Mouse (Mus musculus): ENCODE data around the gene Coro1c. TPM values are rescaled to one million over a fixed set of nuclear protein-coding genes. Genes with fewer than 3 reads are reported as not detected.

The Coro1c gene
- polyA plus RNA-seq, 1 experiment from 2014 or later = 201 TPM

- Histone ChIP-seq H3K4me3 (ENCODE audit: low read depth, low read length) (no peak overlapping the region), H3K4me1 (ENCODE audit: control insufficient read depth, insufficient read depth, low read length) (no peaks in the 10 kb centered on the region), H3K27ac (ENCODE audit: low read depth, low read length) (no peak overlapping the region), H3K27me3 (ENCODE audit: control insufficient read depth, insufficient read depth, low read length) (no peaks in the 10 kb centered on the region), H3K9me3 (ENCODE audit: control insufficient read depth, low read length) (no peaks in the 10 kb centered on the region), H3K9ac (ENCODE audit: low read length) (no peak overlapping the region), H3K4me2 (no peak overlapping the region), H3K36me3 (ENCODE audit: control insufficient read depth, insufficient read depth, low read length) (peaks cover 20% of the 10 kb centered on the region)
- 94% methylated on average over 17 of the region's 17 CpGs for WGBS
- no peak for DNase-seq (ENCODE audit: low spot score, missing footprints)
- no peak for ATAC-seq (ENCODE audit: low FRiP score)
These were observed 41.6 kb upstream of the Coro1c start for GRCm38 (mm10) chr5:113950133-113950532.

- Histone ChIP-seq H3K9ac (ENCODE audit: low read length) (no peak overlapping the region), H3K36me3 (ENCODE audit: control insufficient read depth, insufficient read depth, low read length) (peaks cover 28% of the 10 kb centered on the region), H3K27ac (ENCODE audit: low read depth, low read length) (no peak overlapping the region), H3K4me3 (ENCODE audit: low read depth, low read length) (no peak overlapping the region), H3K27me3 (ENCODE audit: control insufficient read depth, insufficient read depth, low read length) (no peaks in the 10 kb centered on the region), H3K9me3 (ENCODE audit: control insufficient read depth, low read length) (no peaks in the 10 kb centered on the region), H3K4me2 (no peak overlapping the region), H3K4me1 (ENCODE audit: control insufficient read depth, insufficient read depth, low read length) (peaks cover 2% of the 10 kb centered on the region; the same call in 1 of the 2 replicates)
- DNase-seq (ENCODE audit: low spot score, missing footprints) (no peak), ATAC-seq (ENCODE audit: low FRiP score) (no peak)
- WGBS = 58% methylated on average over 2 of the region's 2 CpGs
These were observed 38.7 kb upstream of the Coro1c start for GRCm38 (mm10) chr5:113947280-113947679.

GRCm38 (mm10) chr5:113945126-113945525 lies 36.6 kb upstream of the Coro1c start:
- no peaks in the 10 kb centered on the region for H3K9me3 ChIP-seq (ENCODE audit: control insufficient read depth, low read length)
- WGBS = 88% methylated on average over 6 of the region's 6 CpGs
- peaks cover 31% of the 10 kb centered on the region for H3K36me3 ChIP-seq (ENCODE audit: control insufficient read depth, insufficient read depth, low read length)
- no peak overlapping the region for H3K4me2 ChIP-seq
- H3K27me3 ChIP-seq (ENCODE audit: control insufficient read depth, insufficient read depth, low read length) = no peaks in the 10 kb centered on the region
- H3K9ac ChIP-seq (ENCODE audit: low read length) = no peak overlapping the region
- H3K4me1 ChIP-seq (ENCODE audit: control insufficient read depth, insufficient read depth, low read length) = peaks cover 2% of the 10 kb centered on the region; the same call in 1 of the 2 replicates
- ATAC-seq (ENCODE audit: low FRiP score) (no peak), DNase-seq (ENCODE audit: low spot score, missing footprints) (no peak)
- no peak overlapping the region for H3K4me3 ChIP-seq (ENCODE audit: low read depth, low read length)
- no peak overlapping the region for H3K27ac ChIP-seq (ENCODE audit: low read depth, low read length)

DNA sequence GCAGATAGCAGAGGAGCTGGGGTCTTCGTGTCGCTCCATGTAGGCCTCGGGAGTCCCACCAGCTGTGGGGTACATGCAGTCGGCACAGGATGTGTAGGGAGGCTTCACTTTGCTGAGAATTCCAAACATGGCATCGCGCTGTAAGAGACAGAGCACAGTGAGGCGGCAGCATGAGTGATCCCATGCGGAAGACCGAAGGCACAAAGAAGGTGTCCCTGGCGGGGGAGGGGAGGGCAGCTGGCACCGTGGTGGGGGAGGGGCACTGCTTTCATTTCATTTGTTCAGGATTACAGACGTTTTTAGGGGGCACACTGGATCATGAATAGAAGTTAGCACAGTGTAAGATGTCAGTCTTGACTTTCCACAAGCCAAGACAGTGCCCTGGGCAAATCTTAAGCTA lies 34.8 kb upstream of the Coro1c start:
- Histone ChIP-seq H3K9ac (ENCODE audit: low read length) (no peak overlapping the region), H3K4me3 (ENCODE audit: low read depth, low read length) (no peak overlapping the region), H3K4me2 (no peak overlapping the region), H3K27me3 (ENCODE audit: control insufficient read depth, insufficient read depth, low read length) (no peaks in the 10 kb centered on the region), H3K36me3 (ENCODE audit: control insufficient read depth, insufficient read depth, low read length) (peaks cover 32% of the 10 kb centered on the region), H3K27ac (ENCODE audit: low read depth, low read length) (no peak overlapping the region), H3K4me1 (ENCODE audit: control insufficient read depth, insufficient read depth, low read length) (peaks cover 2% of the 10 kb centered on the region; the same call in 1 of the 2 replicates), H3K9me3 (ENCODE audit: control insufficient read depth, low read length) (no peaks in the 10 kb centered on the region)
- DNase-seq (ENCODE audit: low spot score, missing footprints) = no peak
- ATAC-seq (ENCODE audit: low FRiP score) = no peak
- WGBS = 81% methylated on average over 12 of the region's 12 CpGs

- ATAC-seq (ENCODE audit: low FRiP score) (0 out of 2 replicates have a peak, but pooled peaks have one; percentile 27), DNase-seq (ENCODE audit: low spot score, missing footprints) (peak; percentile 88)
- Histone ChIP-seq H3K9ac (ENCODE audit: low read length) (no peak overlapping the region), H3K36me3 (ENCODE audit: control insufficient read depth, insufficient read depth, low read length) (peaks cover 32% of the 10 kb centered on the region), H3K27me3 (ENCODE audit: control insufficient read depth, insufficient read depth, low read length) (no peaks in the 10 kb centered on the region), H3K4me3 (ENCODE audit: low read depth, low read length) (no peak overlapping the region), H3K9me3 (ENCODE audit: control insufficient read depth, low read length) (no peaks in the 10 kb centered on the region), H3K4me1 (ENCODE audit: control insufficient read depth, insufficient read depth, low read length) (peaks cover 6% of the 10 kb centered on the region), H3K27ac (ENCODE audit: low read depth, low read length) (no peak overlapping the region), H3K4me2 (no peak overlapping the region)
- WGBS = 89% methylated on average over 12 of the region's 12 CpGs
These were observed 34.0 kb upstream of the Coro1c start for GRCm38 (mm10) chr5:113942580-113942979.

DNA sequence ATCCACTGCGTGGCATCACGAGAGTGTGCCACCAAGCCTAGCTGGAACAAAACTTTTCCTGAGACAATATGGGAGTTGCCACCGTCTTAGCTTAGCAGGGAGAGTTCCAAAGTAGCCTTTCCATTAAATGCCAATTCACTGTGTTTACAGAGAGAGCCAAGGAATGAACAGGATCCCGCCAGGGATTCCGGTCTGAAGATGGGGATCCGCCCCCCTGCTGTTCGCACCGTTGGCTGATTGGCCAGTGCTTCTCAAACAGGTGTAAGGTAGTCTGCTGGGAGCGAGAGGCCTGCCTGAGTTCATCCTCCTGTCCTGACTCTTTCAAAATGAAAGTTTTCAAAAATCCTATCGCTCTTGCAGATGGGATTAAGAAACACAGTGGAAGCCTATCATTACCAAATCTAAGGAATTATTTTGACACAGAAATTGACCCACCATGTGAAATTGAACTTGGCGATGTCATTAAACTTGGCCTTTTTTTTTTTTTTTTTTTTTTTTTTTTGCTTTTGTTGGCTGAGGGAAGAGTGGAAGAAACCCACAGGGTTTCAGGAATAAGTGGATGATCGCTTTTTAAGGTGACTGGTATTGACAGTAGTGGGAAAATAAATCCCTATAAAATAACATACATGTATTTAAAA lies 30.8 kb upstream of the Coro1c start:
- Histone ChIP-seq H3K4me2 (no peak overlapping the region), H3K27ac (ENCODE audit: low read depth, low read length) (no peak overlapping the region), H3K36me3 (ENCODE audit: control insufficient read depth, insufficient read depth, low read length) (peaks cover 21% of the 10 kb centered on the region), H3K9me3 (ENCODE audit: control insufficient read depth, low read length) (no peaks in the 10 kb centered on the region), H3K9ac (ENCODE audit: low read length) (no peak overlapping the region), H3K4me3 (ENCODE audit: low read depth, low read length) (no peak overlapping the region), H3K27me3 (ENCODE audit: control insufficient read depth, insufficient read depth, low read length) (no peaks in the 10 kb centered on the region), H3K4me1 (ENCODE audit: control insufficient read depth, insufficient read depth, low read length) (peaks cover 8% of the 10 kb centered on the region)
- DNase-seq (ENCODE audit: low spot score, missing footprints) = no peak
- no peak for ATAC-seq (ENCODE audit: low FRiP score)
- 47% methylated on average over 12 of the region's 12 CpGs for WGBS

DNA sequence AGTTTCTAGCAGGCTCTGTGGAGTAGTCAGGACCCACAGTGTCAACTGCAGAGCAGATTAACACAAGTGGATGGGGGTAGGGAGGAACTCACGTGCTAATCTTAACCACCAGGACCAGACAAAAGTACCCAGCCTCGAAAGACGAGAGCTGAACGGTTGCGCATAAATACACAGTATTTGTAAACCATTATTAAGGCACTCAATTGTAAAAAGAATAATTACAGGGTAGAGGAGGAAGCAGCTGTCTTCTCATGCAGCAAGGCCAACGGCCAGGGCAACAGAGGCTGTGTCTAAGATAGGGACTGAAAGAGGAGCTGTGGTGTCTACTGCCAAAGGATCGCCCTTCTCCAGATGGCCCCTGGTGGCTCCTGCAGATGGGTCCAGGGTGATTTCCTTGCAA lies 29.1 kb upstream of the Coro1c start:
- H3K9ac ChIP-seq (ENCODE audit: low read length) = no peak overlapping the region

DNA sequence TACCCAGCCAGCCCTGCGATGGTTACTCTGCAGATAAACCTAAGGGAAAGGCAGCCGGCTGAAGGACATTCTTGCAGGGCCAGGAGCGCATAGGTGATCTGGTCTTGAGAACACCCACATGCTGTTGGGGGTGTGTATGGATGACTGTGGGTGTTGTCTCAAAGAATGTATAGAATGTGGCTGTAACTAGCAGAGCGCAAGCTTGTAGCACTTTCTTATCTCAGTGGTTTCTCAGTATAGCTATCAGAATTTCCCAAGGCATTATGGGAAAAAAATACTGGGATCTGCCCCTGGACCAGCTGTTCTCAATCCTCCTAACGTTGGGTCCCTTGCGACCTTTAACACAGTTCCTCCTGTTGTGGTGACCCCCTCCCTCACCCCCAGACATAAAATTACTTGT lies 25.3 kb upstream of the Coro1c start:
- H3K9ac ChIP-seq (ENCODE audit: low read length) = no peak overlapping the region
- H3K9me3 ChIP-seq (ENCODE audit: control insufficient read depth, low read length) = no peaks in the 10 kb centered on the region
- no peak for DNase-seq (ENCODE audit: low spot score, missing footprints)
- ATAC-seq (ENCODE audit: low FRiP score) = no peak
- H3K4me2 ChIP-seq = no peak overlapping the region
- H3K4me3 ChIP-seq (ENCODE audit: low read depth, low read length) = no peak overlapping the region
- H3K27ac ChIP-seq (ENCODE audit: low read depth, low read length) = no peak overlapping the region
- peaks cover 19% of the 10 kb centered on the region for H3K4me1 ChIP-seq (ENCODE audit: control insufficient read depth, insufficient read depth, low read length)
- 87% methylated on average over 6 of the region's 6 CpGs for WGBS
- no peaks in the 10 kb centered on the region for H3K36me3 ChIP-seq (ENCODE audit: control insufficient read depth, insufficient read depth, low read length)
- no peaks in the 10 kb centered on the region for H3K27me3 ChIP-seq (ENCODE audit: control insufficient read depth, insufficient read depth, low read length)

More for the DNA sequence above, 29.1 kb upstream of the Coro1c start:
- Histone ChIP-seq H3K27me3 (ENCODE audit: control insufficient read depth, insufficient read depth, low read length) (no peaks in the 10 kb centered on the region), H3K9me3 (ENCODE audit: control insufficient read depth, low read length) (no peaks in the 10 kb centered on the region), H3K4me3 (ENCODE audit: low read depth, low read length) (no peak overlapping the region), H3K27ac (ENCODE audit: low read depth, low read length) (no peak overlapping the region), H3K36me3 (ENCODE audit: control insufficient read depth, insufficient read depth, low read length) (peaks cover 14% of the 10 kb centered on the region), H3K4me2 (no peak overlapping the region), H3K4me1 (ENCODE audit: control insufficient read depth, insufficient read depth, low read length) (peaks cover 6% of the 10 kb centered on the region)
- no peak for DNase-seq (ENCODE audit: low spot score, missing footprints)
- no peak for ATAC-seq (ENCODE audit: low FRiP score)
- WGBS = 60% methylated on average over 7 of the region's 7 CpGs

GRCm38 (mm10) chr5:113933480-113933879 lies 24.9 kb upstream of the Coro1c start:
- 82% methylated on average over 4 of the region's 4 CpGs for WGBS
- no peak for ATAC-seq (ENCODE audit: low FRiP score)
- Histone ChIP-seq H3K4me1 (ENCODE audit: control insufficient read depth, insufficient read depth, low read length) (peaks cover 19% of the 10 kb centered on the region), H3K4me3 (ENCODE audit: low read depth, low read length) (no peak overlapping the region), H3K9me3 (ENCODE audit: control insufficient read depth, low read length) (no peaks in the 10 kb centered on the region), H3K27me3 (ENCODE audit: control insufficient read depth, insufficient read depth, low read length) (no peaks in the 10 kb centered on the region), H3K9ac (ENCODE audit: low read length) (no peak overlapping the region), H3K27ac (ENCODE audit: low read depth, low read length) (no peak overlapping the region), H3K36me3 (ENCODE audit: control insufficient read depth, insufficient read depth, low read length) (no peaks in the 10 kb centered on the region), H3K4me2 (no peak overlapping the region)
- no peak for DNase-seq (ENCODE audit: low spot score, missing footprints)
